Mouse (Mus musculus) heart, postnatal 0 days (tissue): ENCODE data around the gene Aifm2.

Source experiments
- CTCF ChIP-seq: IDR thresholded peaks from 2 replicates; pipeline ENCODE4 v1.5.1; 2016; ENCODE audit warnings: antibody characterized with exemption, control low read depth, low read depth
- EP300 ChIP-seq: IDR thresholded peaks from 2 replicates; pipeline ENCODE4 v1.6.1; 2016; ENCODE audit warnings: antibody characterized with exemption, low read depth

GRCm38 (mm10) chr10:61730171-61730570, 15.1 kb downstream of the Aifm2 start:
- TF ChIP-seq CTCF (no peak), EP300 (no peak)
